Mouse (Mus musculus) splenic B cell, adult 2 months (primary cell): Measurements from ENCODE around the gene Prrg2.
"Not testable (repeated sequence)": the region's sequence is repeated elsewhere in the genome, so short reads cannot be mapped to it uniquely, and the experiment has no call there.

Experiments
- DNase-seq: peaks from one replicate; pipeline ENCODE4 v3.0.0-alpha.2; 2011; ENCODE audit warnings: low read depth, low spot score
- H3K27me3 ChIP-seq: 2 replicates; pipeline ENCODE4 v1.6.1; 2012; ENCODE audit warnings: mild to moderate bottlenecking, low read length, moderate library complexity, mixed read lengths; ENCODE audit not compliant: control insufficient read depth, poor library complexity, insufficient read depth, severe bottlenecking
- H3K36me3 ChIP-seq: 2 replicates; pipeline ENCODE4 v1.6.1; 2012; ENCODE audit warnings: mild to moderate bottlenecking, low read length, moderate library complexity, mixed read lengths; ENCODE audit not compliant: control insufficient read depth, poor library complexity, insufficient read depth, severe bottlenecking

Prrg2 gene

DNA sequence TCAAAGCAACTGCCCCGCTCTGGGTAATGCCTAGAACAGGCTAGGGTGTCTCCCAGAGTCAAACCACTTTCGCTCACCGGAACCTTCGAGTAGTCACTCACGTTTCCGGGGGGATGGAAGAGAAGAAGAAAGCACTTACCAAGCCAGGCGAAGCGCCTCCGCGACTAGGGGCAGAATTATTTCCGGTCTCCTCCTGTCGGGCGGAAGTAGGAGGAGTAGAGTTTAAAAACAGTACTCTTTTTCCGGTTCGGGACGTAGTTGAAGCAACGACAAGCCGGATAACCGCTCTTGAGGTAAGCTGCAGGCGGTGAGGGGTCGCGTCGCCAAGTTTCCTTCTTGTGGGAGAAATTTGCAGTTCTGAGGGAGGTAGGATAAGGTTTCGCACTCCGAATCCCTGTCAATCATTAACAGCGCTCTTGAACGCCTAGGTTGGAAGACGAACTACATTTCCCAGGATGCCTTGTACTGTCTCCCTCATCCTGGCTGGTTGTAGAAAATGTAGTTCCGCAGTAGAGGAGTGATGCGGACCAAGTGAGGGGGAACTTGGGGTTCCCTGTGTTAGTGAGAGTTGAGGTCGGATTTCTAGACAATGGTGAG, at the start of gene Prrg2, which contains the start of gene Nosip:
TSS of gene Prrg2 (minus strand) at position 439 of the 597 bp plus-strand sequence.
TSS of gene Nosip (plus strand) at position 191 of the 597 bp plus-strand sequence.
- peak; percentile 97 for DNase-seq
- no peaks in the 10 kb centered on the region for H3K36me3 ChIP-seq

DNA sequence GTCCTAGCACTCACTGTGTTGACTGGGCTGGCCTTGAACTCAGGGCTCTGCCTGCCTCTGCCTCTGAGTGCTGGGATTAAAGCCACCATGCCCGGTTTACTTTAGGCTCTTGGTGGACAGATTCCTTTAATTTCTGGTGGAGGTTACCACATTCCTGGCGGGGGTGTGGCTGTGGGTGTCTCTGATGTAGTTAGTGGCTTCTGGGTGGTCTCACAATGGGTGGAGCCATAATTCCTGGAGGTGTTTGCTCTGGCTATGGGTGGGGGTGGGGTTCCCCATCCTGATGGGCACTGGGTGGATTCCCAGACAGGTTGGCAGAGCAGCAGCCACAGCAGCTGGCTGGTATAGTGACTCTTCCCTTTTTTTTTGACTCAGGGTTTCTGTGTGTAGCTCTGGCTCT, 49.5 kb upstream of the Prrg2 start:
- no peaks in the 10 kb centered on the region for H3K27me3 ChIP-seq
- no peak for DNase-seq

More for the DNA sequence above, at the start of gene Prrg2, which contains the start of gene Nosip:
- no peaks in the 10 kb centered on the region for H3K27me3 ChIP-seq

DNA sequence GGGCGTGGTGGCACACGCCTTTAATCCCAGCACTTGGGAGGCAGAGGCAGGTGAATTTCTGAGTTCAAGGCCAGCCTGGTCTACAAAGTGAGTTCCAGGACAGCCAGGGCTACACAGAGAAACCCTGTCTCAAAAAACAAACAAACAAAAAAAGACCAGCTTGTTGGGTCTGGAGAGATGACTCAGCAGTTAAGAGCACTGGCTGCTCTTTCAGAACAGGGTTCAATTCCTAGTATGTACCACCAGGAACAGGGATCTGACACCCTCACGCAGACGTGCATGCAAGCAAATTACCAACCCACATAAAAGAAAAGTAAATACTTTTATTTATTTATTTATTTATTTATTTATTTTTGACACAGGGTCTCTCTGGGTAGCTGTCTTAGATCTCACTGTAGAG, 47.6 kb upstream of the Prrg2 start:
- DNase-seq, H3K27me3 ChIP-seq, H3K36me3 ChIP-seq: not testable (repeated sequence)

More for the DNA sequence above, 49.5 kb upstream of the Prrg2 start:
- no peaks in the 10 kb centered on the region; the same call in 1 of the 2 replicates for H3K36me3 ChIP-seq

DNA sequence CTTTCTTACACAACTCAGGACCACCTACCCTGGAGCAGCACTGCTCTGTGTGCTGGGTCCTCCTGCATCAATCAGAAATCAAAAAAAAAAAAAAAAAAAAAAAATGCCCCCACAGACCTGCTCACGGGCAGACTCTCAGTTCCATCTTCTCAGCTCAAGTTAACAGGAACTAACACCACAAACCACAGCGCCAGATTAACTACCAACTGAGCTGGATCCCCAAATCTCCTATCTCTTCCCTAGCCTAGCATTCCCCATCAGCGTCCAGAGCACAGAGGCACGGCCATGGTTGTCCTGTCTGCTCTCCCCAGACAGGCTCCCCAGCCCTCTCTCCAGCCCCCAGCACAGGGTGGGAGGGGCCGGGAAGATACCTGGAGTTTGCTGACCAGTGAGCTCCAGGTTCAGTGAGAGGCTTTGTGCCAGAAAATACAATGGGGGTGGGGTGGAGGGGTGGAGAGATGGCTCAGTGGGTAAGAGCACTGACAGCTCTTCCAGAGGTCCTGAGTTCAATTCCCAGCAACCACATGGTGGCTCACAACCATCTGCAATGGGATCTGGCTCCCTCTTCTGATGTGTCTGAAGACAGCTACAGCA, 44.7 kb upstream of the Prrg2 start:
- DNase-seq = no peak
- Histone ChIP-seq H3K36me3 (no peaks in the 10 kb centered on the region), H3K27me3 (no peaks in the 10 kb centered on the region)

DNA sequence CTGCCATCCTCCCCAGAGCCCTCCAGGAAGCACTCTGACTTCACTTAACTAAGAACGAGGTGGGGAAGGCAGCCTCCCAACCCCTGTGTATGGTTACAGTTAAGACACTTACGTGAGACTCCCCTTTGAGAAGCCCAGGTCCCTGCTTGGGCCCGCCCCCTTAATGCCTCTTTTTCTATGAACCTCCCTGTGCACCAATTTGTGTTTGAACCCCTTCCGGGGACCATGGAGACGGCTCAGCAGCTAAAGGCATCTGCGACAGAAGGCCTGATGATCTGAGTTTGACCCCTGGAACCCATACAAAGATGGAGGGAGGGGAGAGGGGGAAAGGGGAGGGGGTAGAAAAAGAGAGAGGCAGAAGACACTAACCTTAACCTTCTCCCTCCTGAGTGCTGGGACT, 44.0 kb upstream of the Prrg2 start:
- H3K27me3 ChIP-seq = no peaks in the 10 kb centered on the region
- DNase-seq = no peak

DNA sequence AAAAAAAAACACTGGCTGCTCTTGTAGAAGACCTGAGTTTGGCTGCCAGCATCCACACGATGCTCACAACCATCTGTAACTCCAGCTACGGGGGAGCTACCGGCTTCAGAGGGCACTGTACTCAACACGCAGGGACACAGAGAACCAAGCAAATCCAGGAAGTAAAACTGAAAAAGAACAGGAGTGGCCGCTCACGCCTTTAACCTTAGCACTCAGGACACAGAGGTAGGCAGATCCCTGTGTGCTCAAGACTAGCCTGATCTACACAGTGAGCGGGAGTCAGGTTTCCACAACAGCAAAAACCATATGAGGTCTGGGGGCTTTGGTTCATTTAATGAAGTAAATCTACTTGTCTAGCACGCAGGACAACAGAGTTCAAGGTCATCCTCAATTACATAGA, 43.0 kb upstream of the Prrg2 start:
- no peak for DNase-seq
- no peaks in the 10 kb centered on the region for H3K27me3 ChIP-seq
- no peaks in the 10 kb centered on the region for H3K36me3 ChIP-seq

More for the DNA sequence above, 44.0 kb upstream of the Prrg2 start:
- H3K36me3 ChIP-seq = no peaks in the 10 kb centered on the region

DNA sequence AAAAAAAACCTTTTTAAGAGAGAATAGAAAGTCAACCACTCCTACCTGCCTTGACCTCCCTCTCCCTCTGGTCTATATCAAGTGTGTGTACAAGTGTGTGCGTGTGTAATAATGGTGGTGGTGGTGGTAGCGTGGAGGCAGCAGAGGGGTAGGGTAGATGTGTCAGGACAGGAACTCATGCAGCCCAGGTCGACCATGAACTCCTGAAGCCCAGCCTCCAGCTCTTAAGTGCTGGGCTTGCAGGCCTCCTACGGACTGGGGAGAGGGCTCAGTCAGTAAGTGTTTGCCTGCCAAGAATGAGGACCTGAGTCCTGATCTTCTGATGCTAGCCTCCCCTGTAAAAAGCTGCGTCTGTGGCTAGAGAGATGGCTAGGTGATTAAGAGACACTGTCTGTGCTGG, 42.5 kb upstream of the Prrg2 start:
- no peaks in the 10 kb centered on the region for H3K36me3 ChIP-seq
- no peak for DNase-seq
- no peaks in the 10 kb centered on the region for H3K27me3 ChIP-seq

DNA sequence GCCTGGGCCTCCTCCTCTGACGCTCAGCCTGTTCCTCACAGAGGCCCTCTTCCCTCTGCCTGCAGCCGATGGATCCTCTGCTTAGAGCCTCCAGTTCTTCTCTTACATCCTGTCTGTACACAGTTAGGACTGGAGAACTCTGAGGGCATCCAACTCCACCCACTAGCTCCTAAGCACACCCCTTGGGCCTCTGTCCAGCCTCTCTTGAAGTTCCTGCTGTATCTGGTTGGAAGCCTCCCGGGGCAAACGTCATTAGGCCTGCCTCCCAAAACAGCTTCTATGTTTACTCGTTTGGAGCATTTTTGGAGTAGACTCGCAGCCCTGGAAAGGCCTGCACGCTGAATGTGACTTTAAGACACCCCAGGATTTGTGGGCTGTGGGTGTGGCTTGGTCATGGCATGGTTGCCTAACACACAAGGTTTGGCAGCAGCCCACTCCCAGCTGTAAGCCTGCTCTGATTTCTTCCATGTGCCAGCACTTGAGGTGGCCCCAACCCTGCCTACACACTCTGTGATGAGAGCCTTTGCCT, 41.2 kb upstream of the Prrg2 start, which contains the start of gene Fcgrt:
TSS of gene Fcgrt (minus strand) at position 200 of the 529 bp plus-strand sequence.
- no peak for DNase-seq
- H3K27me3 ChIP-seq = no peaks in the 10 kb centered on the region
- no peaks in the 10 kb centered on the region for H3K36me3 ChIP-seq

DNA sequence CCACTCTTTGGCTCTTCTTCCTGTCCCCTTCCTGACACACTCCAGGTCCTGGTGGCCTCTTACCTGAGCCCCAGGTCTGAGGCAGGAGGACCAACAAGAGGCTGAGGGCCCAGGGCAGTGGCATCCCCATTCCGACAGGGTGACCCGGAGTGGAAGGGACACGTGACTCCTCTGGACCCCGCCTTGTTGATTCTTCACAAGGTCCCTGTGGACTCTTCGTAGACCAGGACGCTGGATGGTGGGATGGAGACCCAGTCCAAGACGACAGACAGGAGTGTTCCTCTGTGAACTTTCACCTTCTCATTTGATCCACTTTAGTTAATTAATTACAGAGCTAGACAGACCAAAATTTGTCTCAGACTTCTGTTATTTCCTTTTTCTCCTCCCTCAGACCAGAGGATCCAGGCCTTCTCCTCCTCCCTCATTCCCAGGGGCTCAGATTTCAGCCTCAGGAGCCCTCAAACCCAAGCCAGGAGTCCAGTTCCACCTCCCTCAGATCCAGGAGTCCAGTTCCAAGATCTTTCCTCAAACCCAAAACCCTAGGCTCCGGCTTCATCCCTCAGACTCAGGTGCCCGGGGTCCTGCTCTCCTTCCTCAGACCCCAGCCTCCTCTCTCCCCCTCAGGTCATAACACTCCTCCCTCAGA, 40.6 kb upstream of the Prrg2 start:
- Histone ChIP-seq H3K36me3 (no peaks in the 10 kb centered on the region), H3K27me3 (no peaks in the 10 kb centered on the region)
- no peak for DNase-seq

DNA sequence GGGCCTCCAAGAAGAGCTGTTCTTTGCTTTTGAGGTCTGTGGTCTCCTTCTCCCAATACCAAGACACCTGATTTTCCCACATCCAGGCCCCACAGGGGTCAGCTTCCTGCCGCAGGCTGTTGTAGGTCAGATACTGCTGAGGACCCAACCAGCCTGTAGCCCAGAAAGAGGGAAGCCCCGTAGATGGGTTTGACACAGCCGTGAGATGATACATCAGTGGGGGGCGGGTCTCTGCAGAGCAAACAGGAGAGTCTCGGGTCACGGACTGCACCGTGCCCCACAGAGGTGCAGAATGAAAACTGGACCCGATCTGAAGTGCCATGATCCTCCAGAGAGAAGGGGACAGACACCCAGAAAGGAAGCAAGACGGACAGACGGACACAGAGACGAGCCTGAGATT, 40.0 kb upstream of the Prrg2 start:
- H3K27me3 ChIP-seq = no peaks in the 10 kb centered on the region
- DNase-seq = no peak
- H3K36me3 ChIP-seq = no peaks in the 10 kb centered on the region

DNA sequence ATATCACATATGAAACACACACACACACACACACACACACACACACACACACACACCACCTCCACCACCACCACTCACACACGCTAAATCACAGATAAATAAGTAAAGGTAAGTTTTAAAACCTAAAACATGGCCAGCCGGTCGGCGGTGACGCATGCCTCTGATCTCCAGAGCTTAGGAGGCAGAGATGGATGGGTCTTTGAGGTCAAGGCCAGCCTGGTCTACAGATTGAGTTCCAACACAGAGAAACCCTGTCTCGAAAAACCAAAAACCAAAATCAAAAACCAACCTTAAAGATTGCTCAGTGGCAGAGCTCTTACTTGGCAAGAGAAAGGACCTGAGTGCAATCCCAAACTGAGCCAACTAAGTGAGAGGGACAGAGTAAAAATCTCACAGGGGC, 37.6 kb upstream of the Prrg2 start:
- H3K27me3 ChIP-seq = no peaks in the 10 kb centered on the region
- no peak for DNase-seq
- H3K36me3 ChIP-seq = no peaks in the 10 kb centered on the region

DNA sequence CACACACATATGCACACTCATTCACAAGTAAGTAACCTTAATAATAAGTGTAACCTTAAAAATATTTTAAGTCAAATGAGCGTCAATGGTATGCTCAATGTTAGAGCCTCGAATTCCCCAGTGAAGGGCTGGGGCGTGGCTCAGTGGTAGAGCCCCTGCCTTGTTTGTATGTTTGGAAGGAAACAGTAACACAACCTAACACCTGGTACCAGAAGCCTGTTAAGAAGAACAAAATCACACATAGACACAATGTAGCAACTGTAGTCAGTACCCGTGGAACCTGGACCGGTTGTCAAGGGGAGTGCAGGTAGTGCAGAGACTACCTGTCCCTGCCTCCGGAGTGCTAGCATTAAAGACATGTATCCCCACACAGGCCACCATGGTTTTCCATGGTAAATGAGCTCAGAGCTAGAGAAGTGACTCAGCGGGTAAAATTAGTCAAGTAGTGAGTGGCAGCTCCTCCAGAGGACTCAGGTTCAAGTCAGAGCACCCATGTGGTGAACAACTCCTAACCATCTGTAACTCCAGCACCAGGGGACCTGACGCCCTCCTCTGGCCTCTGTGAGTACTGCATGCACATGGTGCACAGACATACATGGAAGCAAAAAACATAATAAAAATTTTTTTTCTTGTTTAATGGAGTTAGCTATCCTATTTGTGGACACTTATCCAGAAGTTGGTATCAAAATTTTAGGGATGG, 36.2 kb upstream of the Prrg2 start:
- H3K36me3 ChIP-seq = no peaks in the 10 kb centered on the region
- no peak for DNase-seq

DNA sequence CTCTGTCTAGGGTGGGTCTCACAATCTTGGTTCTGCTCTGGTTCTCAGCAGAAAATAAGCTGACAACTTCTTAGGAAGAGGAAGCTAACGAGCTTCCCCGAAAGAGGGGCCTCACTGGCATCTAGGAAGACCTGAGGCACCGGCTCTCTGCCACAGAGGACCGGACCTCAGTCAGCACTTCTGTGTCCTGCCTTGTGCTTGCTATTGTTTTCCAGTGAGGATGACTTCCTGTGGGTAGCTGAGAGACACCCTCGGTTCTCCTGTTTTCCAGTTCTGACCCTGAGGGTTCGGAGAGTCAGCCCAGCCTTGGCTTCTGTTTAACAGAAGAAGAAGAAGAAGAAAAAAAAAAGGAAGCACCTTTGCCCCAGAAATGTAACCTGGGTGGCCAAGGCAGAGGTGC, 35.0 kb upstream of the Prrg2 start:
- DNase-seq = no peak
- H3K36me3 ChIP-seq = no peaks in the 10 kb centered on the region

More for the DNA sequence above, 36.2 kb upstream of the Prrg2 start:
- no peaks in the 10 kb centered on the region for H3K27me3 ChIP-seq

DNA sequence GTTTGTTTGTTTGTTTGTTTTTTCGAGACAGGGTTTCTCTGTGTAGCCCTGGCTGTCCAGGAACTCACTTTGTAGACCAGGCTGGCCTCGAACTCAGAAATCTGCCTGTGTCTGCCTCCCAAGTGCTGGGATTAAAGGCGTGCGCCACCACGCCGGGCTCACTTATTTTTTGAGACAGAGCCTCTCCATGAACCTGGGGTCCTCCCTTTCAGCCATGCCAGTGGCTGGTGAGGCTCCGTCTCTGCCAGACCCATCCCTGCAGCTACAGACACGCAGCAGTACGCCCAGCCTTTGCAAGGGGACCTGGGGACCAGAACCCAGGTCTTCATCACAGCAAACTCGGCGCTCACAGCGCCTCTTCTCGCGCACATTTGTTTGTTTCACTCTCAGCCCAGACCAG, 33.5 kb upstream of the Prrg2 start:
- not testable (repeated sequence) for H3K36me3 ChIP-seq, DNase-seq, H3K27me3 ChIP-seq

More for the DNA sequence above, 35.0 kb upstream of the Prrg2 start:
- H3K27me3 ChIP-seq = no peaks in the 10 kb centered on the region

DNA sequence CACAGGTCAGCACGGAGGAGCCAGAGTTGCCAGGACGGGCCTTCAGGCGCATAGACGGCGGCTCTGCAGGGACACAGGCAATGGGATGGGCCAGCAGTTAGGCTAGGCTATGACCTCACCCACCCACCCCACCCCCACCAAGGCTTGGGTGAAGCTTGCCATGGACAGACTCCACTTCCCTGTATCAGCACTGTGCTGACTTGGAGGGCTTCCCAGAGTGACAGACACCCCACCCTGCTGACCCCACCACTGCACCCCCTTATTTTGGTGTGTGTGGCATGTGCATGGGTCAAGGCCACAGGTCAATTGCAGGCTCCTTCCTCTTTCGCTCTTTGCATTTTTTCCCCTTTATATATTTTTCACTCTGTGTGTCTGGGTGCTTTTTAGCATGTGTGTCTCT, 32.9 kb upstream of the Prrg2 start:
- Histone ChIP-seq H3K27me3 (no peaks in the 10 kb centered on the region), H3K36me3 (no peaks in the 10 kb centered on the region)
- no peak for DNase-seq
